Mouse (Mus musculus) embryonic facial prominence, embryonic 14.5 days (tissue): ENCODE measurements at regions not wholly inside any gene's neighbourhood (a gene's known extent, or its start where the extent isn't known, plus 50 kb on each side); places are given as distances from the start of the nearest gene placed in this dataset.

Experiments
- ATAC-seq: fragments of 200-750 bp; cut with Nextera tagmentation; 2 replicates; pipeline ENCODE4 v1.8.0; 2017; ENCODE audit warnings: low read depth, moderate number of reproducible peaks, moderate TSS enrichment
- DNase-seq: peaks from one replicate; pipeline ENCODE4 v3.0.0-alpha.2; 2015; ENCODE audit warnings: low spot score
- H3K27ac ChIP-seq: fragments of 300-500 bp; sonication (generic); replicated peaks from 2 replicates; pipeline ENCODE4 v1.5.1; 2014; ENCODE audit warnings: low read depth, mild to moderate bottlenecking, low read length, moderate library complexity
- H3K27me3 ChIP-seq: fragments of 300-500 bp; sonication (generic); replicated peaks from 2 replicates; pipeline ENCODE4 v1.6.1; 2014; ENCODE audit warnings: low read length; ENCODE audit not compliant: control insufficient read depth, insufficient read depth
- H3K36me3 ChIP-seq: fragments of 300-500 bp; sonication (generic); 2 replicates; pipeline ENCODE4 v1.6.1; 2014; ENCODE audit warnings: low read length, mixed read lengths; ENCODE audit not compliant: control insufficient read depth, insufficient read depth
- H3K4me1 ChIP-seq: fragments of 300-500 bp; sonication (generic); 2 replicates; pipeline ENCODE4 v1.6.1; 2014; ENCODE audit warnings: antibody characterized with exemption, low read length; ENCODE audit not compliant: control insufficient read depth, insufficient read depth
- H3K4me2 ChIP-seq: fragments of 300-500 bp; sonication (generic); 2 replicates; pipeline ENCODE4 v1.6.1; 2014; ENCODE audit warnings: low read depth, mild to moderate bottlenecking, low read length, moderate library complexity, mixed read lengths
- H3K4me3 ChIP-seq: fragments of 300-500 bp; sonication (generic); 2 replicates; pipeline ENCODE4 v1.5.1; 2014; ENCODE audit warnings: low read depth, mild to moderate bottlenecking, low read length
- H3K9ac ChIP-seq: fragments of 300-500 bp; sonication (generic); 2 replicates; pipeline ENCODE4 v1.6.1; 2014; ENCODE audit warnings: low read depth, mild to moderate bottlenecking, low read length, moderate library complexity, mixed read lengths
- H3K9me3 ChIP-seq: fragments of 300-500 bp; sonication (generic); 2 replicates; pipeline ENCODE4 v1.6.1; 2016; ENCODE audit warnings: low read length; ENCODE audit not compliant: control insufficient read depth
- WGBS: fragments of 180-500 bp; shearing (Covaris S2); extraction: QIAGEN DNeasy Blood & Tissue Kit; methylation state at CpG from one replicate; pipeline ENCODE4 v1.1.7; 2014; 5-methylcytosine and 5-hydroxymethylcytosine counted together

GRCm38 (mm10) chr6:31167732-31168131 is 208.9 kb upstream of the Klf14 start:
- Histone ChIP-seq H3K4me3 (no peak overlapping the region), H3K36me3 (no peaks in the 10 kb centered on the region), H3K27ac (no peak overlapping the region), H3K9me3 (no peaks in the 10 kb centered on the region), H3K4me1 (no peaks in the 10 kb centered on the region), H3K27me3 (no peaks in the 10 kb centered on the region), H3K9ac (no peak overlapping the region), H3K4me2 (no peak overlapping the region)
- DNase-seq (no peak), ATAC-seq (no peak)
- WGBS: 77% methylated on average over 3 of the region's 5 CpGs

- Histone ChIP-seq H3K4me2 (no peak overlapping the region), H3K27me3 (no peaks in the 10 kb centered on the region), H3K9me3 (no peaks in the 10 kb centered on the region), H3K36me3 (no peaks in the 10 kb centered on the region), H3K4me1 (no peaks in the 10 kb centered on the region), H3K9ac (no peak overlapping the region), H3K4me3 (no peak overlapping the region), H3K27ac (no peak overlapping the region)
- ATAC-seq (no peak), DNase-seq (no peak)
- 77% methylated on average over 3 of the region's 3 CpGs for WGBS
Observed at GRCm38 (mm10) chr6:31168730-31169129, 209.9 kb upstream of the Klf14 start.

GRCm38 (mm10) chr6:31169343-31169742 is 210.5 kb upstream of the Klf14 start:
- Histone ChIP-seq H3K4me3 (no peak overlapping the region), H3K27me3 (no peaks in the 10 kb centered on the region), H3K4me2 (no peak overlapping the region), H3K9me3 (no peaks in the 10 kb centered on the region), H3K9ac (no peak overlapping the region), H3K27ac (no peak overlapping the region), H3K4me1 (no peaks in the 10 kb centered on the region), H3K36me3 (no peaks in the 10 kb centered on the region)
- DNase-seq (no peak), ATAC-seq (no peak)
- WGBS: 71% methylated on average over 9 of the region's 9 CpGs

GRCm38 (mm10) chr6:31169868-31170600 is 211.2 kb upstream of the Klf14 start:
- H3K36me3 ChIP-seq: no peaks in the 10 kb centered on the region
- no peak for DNase-seq
- no peak overlapping the region for H3K9ac ChIP-seq
- no peak overlapping the region for H3K4me3 ChIP-seq
- H3K9me3 ChIP-seq: no peaks in the 10 kb centered on the region
- H3K4me2 ChIP-seq: no peak overlapping the region
- no peaks in the 10 kb centered on the region for H3K4me1 ChIP-seq
- ATAC-seq: no peak
- 42% methylated on average over 9 of the region's 9 CpGs for WGBS
- H3K27me3 ChIP-seq: no peaks in the 10 kb centered on the region
- no peak overlapping the region for H3K27ac ChIP-seq

- Histone ChIP-seq H3K36me3 (no peaks in the 10 kb centered on the region), H3K9ac (no peak overlapping the region), H3K4me3 (no peak overlapping the region), H3K9me3 (no peaks in the 10 kb centered on the region), H3K27me3 (no peaks in the 10 kb centered on the region), H3K4me2 (no peak overlapping the region), H3K27ac (no peak overlapping the region), H3K4me1 (no peaks in the 10 kb centered on the region)
- WGBS: 77% methylated on average over 10 of the region's 10 CpGs
- DNase-seq: peak; percentile 67
- ATAC-seq: 0 out of 2 replicates have a peak, but pooled peaks have one; percentile 55
Observed at GRCm38 (mm10) chr6:31171831-31172569, 213.1 kb upstream of the Klf14 start.

- Histone ChIP-seq H3K9ac (no peak overlapping the region), H3K27me3 (no peaks in the 10 kb centered on the region), H3K4me1 (no peaks in the 10 kb centered on the region), H3K36me3 (no peaks in the 10 kb centered on the region), H3K4me2 (no peak overlapping the region), H3K4me3 (no peak overlapping the region), H3K27ac (no peak overlapping the region), H3K9me3 (no peaks in the 10 kb centered on the region)
- DNase-seq (no peak), ATAC-seq (no peak)
- WGBS: 61% methylated on average over 6 of the region's 6 CpGs
Observed at GRCm38 (mm10) chr6:31175769-31176168, 216.9 kb upstream of the Klf14 start.

GRCm38 (mm10) chr6:31176368-31176767 is 217.5 kb upstream of the Klf14 start:
- no peaks in the 10 kb centered on the region for H3K9me3 ChIP-seq
- H3K4me3 ChIP-seq: no peak overlapping the region
- H3K27me3 ChIP-seq: no peaks in the 10 kb centered on the region
- no peak overlapping the region for H3K4me2 ChIP-seq
- H3K27ac ChIP-seq: no peak overlapping the region
- H3K4me1 ChIP-seq: no peaks in the 10 kb centered on the region
- DNase-seq (peak; percentile 52), ATAC-seq (no peak)
- H3K36me3 ChIP-seq: no peaks in the 10 kb centered on the region
- no peak overlapping the region for H3K9ac ChIP-seq
- WGBS: 64% methylated on average over 8 of the region's 8 CpGs

- WGBS: 54% methylated on average over 1 of the region's 1 CpGs
- Histone ChIP-seq H3K9ac (no peak overlapping the region), H3K4me3 (no peak overlapping the region), H3K27me3 (no peaks in the 10 kb centered on the region), H3K36me3 (no peaks in the 10 kb centered on the region), H3K27ac (no peak overlapping the region), H3K4me2 (no peak overlapping the region), H3K4me1 (no peaks in the 10 kb centered on the region), H3K9me3 (no peaks in the 10 kb centered on the region)
- ATAC-seq: no peak
- no peak for DNase-seq
Observed at GRCm38 (mm10) chr6:31176831-31177230, 218.0 kb upstream of the Klf14 start.
